Mouse (Mus musculus) erythroblast, embryonic 14.5 days (primary cell): ENCODE data around the gene Gjb1.

Source experiments
- GATA1 ChIP-seq: IDR thresholded peaks from 2 replicates; pipeline ENCODE4 v1.6.1; 2012; ENCODE audit warnings: low read length, inconsistent platforms, mixed read lengths
- TAL1 ChIP-seq: IDR thresholded peaks from 3 replicates; pipeline ENCODE4 v1.6.1; 2012; ENCODE audit warnings: low read length, inconsistent platforms, mixed read lengths

DNA sequence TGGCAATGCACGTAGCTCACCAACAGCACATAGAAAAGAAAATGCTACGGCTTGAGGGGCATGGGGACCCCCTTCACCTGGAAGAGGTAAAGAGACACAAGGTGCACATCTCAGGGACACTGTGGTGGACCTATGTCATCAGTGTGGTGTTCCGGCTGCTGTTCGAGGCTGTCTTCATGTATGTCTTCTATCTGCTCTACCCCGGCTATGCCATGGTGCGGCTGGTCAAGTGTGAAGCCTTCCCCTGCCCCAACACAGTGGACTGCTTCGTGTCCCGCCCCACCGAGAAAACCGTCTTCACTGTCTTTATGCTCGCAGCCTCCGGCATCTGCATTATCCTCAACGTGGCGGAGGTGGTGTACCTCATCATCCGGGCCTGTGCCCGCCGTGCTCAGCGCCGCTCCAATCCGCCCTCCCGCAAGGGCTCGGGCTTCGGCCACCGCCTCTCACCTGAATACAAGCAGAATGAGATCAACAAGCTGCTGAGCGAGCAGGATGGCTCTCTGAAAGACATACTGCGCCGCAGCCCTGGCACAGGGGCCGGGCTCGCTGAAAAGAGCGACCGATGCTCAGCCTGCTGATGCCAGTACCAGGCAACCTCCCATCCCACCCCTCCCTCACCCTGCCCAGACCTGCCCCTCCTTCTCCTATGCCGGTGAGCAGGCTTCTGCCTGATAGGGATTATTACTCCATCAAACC, 8.4 kb downstream of the Gjb1 start:
- TF ChIP-seq GATA1: no peak
- TF ChIP-seq TAL1: no peak
